Mouse (Mus musculus): ENCODE measurements around the gene Serpina1e. TPM values are rescaled to one million over a fixed set of nuclear protein-coding genes. Genes with fewer than 3 reads are reported as not detected.

Gene Serpina1e
- total RNA-seq (2015) (not detected in 2 replicates), total RNA-seq (2017) (not detected in 2 replicates)

DNA sequence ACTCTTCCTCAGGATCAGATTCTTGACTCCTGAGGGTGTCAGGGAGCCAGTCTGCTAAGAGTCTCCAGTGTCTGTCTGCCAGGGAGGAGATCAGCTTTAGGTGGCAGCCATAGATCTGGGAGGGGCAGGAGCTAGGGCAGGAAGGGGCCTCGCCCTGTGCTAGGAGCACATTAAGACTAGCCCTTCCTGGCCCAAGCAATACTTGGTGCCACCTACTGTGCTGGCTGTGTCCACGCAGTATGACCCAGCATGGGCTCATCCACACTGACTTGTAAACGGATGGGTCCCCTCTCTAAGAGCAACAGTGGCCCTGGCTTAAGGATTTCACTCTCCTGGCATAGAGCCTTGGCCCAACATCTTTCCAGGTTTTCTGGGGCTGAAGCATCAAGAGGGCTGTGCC, at the start of gene Serpina1e:
Gene Serpina1e (minus strand): TSS at position 178 of the 400 bp plus-strand sequence.
- no peak for ATAC-seq (replicated peaks; ENCODE audit: poor library complexity)

DNA sequence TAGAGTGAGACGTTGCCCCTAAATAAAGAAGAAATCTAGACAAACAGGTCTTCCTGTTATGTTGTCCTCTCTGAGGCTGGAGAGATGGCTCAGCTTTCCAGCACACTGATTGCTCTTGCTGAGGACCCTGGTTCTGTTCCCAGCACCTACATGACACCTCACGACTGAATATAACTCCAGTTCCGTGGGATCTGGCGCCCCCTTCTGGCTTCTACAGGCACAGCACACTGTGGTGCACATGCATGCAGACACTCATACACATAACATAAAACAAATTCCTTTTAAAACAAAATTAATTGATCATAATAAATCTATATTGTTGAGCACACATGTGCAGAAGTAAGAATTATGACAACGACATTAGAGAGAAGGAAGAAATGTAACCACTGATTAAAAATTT, 45.9 kb upstream of the Serpina1e start:
- no peak for ATAC-seq (replicated peaks; ENCODE audit: poor library complexity)

DNA sequence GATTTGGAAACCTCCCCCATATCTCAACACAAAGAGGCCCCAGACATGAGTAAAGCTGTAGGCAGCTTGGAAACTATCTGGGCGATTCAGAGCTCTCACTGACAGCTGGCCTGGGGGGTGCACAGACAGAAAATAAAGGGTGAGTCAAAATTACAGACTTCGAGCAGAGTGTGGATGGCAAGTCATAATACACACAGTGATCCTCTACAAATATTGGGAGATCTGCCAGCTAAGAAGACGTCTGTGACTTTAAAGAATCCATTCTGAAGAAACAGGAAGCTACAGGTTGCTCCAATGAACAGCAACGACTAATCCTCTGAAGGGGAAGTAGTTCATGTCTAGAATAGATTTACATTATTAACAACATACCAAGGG, 44.5 kb upstream of the Serpina1e start:
- peak; percentile 71 for ATAC-seq (replicated peaks; ENCODE audit: poor library complexity)

DNA sequence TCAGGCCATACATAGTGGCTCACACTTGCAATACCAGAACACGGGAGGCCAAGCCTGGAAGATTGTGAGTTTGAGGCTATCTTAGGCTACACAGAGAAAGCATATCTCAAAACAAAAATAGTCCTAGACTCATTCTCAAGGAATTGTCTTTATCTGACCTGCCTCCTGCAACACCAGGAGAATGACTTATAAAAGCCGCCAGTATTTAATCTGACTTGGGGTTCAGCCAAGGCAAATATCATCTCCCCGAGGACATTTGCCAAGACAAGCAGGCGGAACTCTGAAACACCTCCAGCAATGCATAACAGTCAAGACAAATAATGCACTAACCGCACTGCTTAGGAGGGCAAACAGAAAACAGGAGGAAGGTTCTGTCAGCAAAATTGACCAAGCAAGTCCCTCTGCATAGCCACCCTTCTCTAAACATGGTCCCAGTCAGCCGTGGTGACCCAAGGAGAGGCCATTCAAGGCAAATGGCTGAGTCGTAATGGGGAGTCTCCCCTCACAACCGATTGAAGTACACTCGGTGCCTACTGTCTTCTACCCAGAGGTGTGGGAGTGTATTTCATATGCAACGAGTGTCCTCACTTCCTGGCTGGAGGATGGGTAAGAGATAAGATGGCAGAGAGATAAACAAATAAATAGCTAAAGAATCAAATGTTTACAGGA, 43.9 kb upstream of the Serpina1e start:
- ATAC-seq (replicated peaks; ENCODE audit: poor library complexity), result no peak

DNA sequence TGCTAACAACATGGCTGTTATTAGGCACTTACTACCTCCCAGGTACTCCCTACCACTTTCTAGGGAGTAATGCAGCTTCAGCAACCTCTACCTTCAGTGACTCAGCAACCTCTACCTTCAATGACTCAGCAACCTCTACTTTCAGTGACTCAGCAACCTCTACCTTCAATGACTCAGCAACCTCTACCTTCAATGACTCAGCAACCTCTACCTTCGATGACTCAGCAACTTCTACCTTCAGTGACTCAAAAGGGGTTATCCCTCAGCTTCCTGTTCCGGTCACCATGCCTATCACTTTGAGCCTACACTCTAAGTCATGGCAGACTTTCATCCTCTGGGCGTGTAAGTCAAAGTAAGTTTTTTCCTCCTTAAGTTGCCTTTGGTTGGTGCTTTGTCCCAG, 41.8 kb upstream of the Serpina1e start:
- ATAC-seq (replicated peaks; ENCODE audit: poor library complexity), result peak; percentile 49

DNA sequence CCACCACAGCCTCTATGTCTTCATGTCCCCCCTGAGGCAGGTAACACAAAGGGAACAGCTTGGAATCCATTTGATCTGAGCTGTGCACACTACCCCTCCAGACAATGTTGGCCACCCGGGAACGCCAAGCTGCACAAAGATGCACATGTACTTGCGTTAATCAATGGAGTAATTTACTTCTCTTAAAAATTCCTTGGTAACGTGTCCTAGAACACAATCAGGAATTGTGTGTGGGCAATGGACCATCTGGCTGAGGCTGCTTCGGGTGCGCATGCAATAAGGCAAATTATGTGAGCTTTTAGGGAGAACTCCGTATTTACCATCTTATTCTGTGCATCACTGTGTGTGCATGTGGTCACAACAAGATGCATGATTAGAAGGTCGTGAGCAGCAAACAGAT, 40.8 kb upstream of the Serpina1e start:
- ATAC-seq (replicated peaks; ENCODE audit: poor library complexity), result no peak

DNA sequence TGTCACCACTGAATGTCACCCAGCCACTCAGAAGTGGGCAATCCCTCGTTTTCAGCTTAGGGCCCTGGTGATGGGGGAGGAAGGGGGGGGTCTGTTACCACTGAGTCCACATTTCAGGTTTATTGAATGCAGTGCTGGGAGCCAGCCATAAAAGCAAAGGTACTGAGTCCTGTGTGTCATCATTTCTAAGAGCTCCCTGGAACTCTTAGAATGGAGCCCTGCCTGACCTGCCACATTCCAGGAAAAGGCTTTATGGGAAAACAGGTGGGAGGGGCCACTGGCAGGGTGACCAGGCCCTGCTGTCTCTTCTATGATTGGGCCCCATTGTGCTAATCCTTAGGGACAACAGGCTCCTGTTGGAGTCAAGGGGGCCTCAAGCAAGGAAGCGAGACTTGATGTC, 37.7 kb upstream of the Serpina1e start:
- ATAC-seq (replicated peaks; ENCODE audit: poor library complexity), result no peak

DNA sequence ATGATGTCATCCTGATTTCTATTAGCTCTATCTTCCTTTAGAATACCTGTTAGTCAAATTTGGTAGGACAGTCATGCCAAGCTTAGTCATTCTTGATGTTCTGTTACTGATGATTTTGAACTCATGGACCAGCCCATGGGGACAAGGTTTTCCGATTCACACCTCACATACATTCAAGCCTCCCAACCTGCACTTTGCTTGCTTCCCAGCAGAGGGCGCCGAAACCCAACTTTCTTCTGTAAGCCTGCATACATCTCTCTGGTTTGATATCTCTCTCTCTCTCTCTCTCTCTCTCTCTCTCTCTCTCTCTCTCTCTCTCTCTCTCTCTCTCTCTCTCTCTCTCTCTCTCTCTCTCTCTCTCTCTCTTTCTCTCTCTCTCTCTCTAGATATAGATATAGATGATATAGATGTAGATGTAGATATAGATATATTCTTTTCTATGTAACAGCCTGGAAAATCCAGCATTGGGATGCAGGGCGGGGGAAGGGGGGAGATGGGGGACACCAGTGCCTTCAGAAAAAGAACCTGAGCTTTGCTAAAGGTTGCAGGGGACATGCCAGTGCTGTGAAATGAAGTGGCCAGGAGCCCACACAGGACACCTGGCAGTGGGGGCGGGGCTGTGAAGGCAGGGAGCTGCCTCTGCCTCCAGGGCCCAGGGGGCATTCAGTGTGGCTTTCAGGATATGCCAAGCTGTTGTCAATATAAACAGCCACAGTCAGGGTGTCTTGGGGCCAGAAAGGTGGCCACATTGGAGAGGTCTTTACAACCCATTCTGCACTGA, 36.7 kb upstream of the Serpina1e start:
- ATAC-seq (replicated peaks; ENCODE audit: poor library complexity), result peak; percentile 68

DNA sequence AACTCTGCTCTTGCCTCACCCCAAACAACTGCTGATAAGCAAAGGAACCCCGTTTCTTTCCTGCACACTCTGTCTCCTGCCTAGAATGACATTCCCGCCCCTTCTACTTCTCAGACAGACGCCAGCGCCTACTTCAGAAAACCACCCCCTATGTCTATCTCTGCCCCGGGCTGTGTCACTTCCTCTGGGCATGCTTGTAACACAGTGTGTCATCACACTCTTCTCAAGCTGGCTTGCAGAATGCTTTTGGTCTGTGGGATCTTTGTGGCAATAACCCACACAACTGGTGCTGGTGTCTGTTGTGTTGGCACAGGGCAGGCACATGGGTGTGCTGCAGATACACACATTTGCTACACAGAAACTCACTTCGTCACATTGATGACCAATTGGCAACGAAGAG, 34.2 kb upstream of the Serpina1e start:
- peak; percentile 83 for ATAC-seq (replicated peaks; ENCODE audit: poor library complexity)

DNA sequence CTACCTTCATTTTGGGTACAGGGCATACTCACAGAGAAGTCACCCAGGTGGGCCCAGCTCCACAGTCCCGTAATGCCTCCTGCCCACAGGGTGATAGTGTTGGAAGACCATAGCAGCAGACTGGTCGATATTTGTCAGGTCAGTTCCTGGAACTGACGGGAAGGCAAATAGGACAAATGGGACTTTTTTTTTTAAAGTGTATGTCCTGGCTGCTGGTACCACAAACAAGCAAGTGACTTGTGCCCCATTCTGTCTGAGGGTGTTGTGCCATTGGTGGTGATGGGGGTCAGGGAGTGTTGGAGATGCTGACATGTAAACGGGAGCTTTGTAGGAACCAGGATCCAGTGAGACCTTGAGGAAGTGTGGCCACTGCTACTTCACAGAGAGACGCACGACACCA, 31.1 kb upstream of the Serpina1e start, which contains the start of gene Serpina11:
Gene Serpina11 (minus strand): TSS at position 101 of the 400 bp plus-strand sequence.
- no peak for ATAC-seq (replicated peaks; ENCODE audit: poor library complexity)

DNA sequence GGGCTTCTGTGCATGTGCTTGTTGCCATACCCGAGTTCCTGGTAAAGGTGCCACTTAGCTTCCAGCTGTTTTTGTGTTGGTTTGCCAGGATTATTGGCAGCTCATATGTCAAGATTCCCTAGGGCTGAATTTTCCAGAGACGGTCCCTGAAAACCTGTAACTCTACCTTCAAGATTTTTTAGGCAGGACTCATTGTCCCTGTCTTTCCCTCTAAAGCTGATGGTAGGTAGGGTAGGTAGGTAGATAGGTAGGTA, 30.7 kb upstream of the Serpina1e start:
- no peak for ATAC-seq (replicated peaks; ENCODE audit: poor library complexity)

DNA sequence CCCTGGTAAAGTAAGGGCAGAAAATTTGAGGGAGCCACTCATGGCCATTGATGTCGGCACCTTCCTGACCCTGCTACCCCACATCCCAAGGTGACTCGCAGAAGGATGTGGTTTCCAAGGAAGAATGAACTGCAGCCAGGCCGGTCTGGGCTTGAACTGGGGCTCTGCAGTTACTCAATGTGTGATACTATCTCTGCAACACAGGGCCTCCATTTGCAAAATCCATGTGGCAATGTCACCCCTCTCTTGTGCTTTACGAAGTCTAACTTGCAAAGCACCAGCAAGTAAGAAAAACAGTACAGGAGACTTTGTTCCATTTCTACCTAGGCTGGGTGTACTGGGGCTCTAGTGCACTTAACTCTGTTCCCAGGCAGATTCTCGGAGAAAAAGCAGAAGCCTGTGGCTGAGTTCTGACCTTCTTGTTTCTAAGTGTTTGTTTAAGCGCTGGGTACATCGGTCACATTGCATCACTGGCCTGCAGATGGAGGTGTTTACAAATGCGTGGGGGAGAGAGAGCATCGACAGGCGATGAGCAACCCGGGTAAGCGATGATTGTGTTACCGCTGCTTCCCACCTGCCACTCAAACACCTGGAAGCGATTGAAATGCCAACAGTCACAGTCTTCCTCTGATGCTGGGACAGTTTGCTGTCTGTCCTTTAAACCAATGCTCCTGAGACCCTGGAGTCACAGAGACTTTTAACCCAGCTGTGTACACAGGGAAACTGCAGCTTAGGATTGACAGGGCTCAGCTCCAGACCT, 30.2 kb upstream of the Serpina1e start:
- ATAC-seq (replicated peaks; ENCODE audit: poor library complexity), result peak; percentile 59

DNA sequence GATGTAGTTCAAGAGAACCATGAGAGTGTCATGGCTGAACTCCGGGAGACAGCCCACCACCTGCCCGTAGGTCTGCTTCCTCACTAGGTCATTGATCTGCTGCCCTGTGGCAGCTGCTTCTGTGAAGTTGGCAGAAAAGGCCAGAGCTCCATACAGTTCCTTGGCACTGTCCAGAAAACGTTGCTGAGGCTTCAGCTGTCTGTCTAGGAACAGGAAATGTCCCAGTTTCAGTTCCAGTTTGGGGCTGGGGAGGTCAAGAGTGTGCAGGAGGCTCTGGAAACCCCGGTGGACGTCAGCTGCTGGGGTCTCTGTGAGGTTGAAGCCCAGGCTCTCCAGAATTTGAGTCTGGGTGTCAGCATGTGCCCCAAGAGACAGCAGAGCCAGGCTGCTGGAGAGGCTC, 27.1 kb upstream of the Serpina1e start:
- ATAC-seq (replicated peaks; ENCODE audit: poor library complexity), result peak; percentile 56

DNA sequence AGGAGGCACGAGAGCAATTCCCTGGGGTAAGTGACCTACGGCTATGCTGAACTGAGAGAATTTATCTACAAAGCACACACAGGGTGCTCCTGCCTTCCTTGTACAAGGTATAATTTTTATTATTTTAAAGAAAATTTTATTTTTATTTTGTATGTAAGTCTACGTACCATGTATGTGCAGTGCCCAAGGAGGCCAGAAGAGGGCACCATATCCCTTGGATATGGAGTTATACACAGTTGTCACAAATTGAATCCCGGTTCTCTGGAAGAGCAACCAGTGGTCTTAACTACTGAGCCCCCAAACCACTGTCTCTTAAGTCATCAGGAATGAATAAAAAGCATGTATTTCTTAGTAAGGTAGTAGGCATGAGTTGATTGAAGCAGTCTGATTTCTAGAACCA, 26.2 kb upstream of the Serpina1e start:
- peak; percentile 41; the same call in 1 of the 2 replicates for ATAC-seq (replicated peaks; ENCODE audit: poor library complexity)

DNA sequence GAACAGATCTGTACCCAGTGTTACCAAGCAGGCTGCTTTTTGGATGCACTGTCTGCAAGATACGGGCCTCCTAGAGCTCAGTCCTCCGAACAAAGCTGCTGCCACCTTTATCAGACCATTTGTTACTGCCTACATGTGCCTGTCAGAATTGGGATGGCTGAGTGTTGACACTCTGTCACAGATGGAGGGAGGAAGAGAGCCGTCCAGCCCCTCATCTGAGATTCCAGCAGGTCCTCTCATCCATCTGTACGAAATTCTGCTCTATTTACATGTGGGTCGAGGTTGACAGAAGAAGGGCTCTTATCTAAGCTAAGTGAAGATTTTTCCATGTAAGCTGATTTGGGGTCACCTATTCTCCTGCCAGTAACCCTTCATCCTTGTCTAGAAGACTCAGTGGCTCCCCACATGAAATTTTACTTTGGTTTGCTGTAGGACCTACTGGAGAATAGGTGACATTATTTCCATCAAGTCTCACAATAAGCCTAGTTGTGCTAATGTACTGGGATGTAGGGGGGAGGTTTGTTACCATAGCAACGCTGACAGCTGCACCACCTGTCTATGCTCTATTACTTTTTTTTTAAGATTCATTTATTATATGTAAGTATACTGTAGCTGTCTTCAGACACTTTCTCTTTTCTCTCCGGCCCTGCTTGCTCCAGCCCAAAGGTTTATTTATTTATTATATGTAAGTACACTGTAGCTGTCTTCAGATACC, 23.0 kb upstream of the Serpina1e start:
- ATAC-seq (replicated peaks; ENCODE audit: poor library complexity), result no peak

DNA sequence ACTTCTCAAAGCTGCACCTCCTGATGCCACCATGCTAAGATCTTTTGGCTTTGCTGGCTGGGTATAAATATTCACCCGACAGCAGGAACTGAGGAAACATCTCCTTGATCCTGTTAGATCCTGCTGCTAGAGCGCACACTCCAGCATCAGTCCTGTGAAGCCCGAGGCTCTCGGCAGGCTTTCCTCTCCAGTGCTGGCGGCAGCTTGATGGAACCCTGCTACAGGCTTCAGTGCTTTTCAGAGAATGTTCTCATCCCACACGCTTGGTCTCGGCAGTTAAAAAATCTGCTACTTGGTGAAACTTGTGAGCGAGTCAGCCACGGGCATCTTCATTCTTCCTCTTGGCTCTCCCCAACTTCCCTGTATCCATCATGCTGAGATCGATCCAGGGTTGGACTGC, 19.5 kb upstream of the Serpina1e start:
- ATAC-seq (replicated peaks; ENCODE audit: poor library complexity), result no peak

DNA sequence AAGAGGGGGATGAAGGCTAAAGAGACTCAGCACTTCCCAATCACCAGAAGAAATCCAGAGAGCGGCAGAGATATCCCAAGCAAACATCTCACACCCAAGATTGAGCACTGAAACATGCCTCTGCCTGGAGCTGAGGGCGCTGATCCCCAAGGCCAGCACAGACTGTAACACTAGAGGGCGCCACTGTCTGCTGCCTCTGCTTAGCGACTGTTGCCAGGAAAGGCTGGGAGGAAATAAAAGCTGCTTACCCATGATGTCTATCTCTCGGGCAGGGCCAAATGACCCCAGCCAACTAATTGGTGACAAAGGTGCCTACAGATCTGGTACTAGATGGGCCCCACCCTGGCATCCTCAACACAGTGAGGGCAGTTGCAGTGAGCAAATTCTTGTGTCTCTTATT, 19.1 kb upstream of the Serpina1e start:
- ATAC-seq (replicated peaks; ENCODE audit: poor library complexity), result peak; percentile 86

DNA sequence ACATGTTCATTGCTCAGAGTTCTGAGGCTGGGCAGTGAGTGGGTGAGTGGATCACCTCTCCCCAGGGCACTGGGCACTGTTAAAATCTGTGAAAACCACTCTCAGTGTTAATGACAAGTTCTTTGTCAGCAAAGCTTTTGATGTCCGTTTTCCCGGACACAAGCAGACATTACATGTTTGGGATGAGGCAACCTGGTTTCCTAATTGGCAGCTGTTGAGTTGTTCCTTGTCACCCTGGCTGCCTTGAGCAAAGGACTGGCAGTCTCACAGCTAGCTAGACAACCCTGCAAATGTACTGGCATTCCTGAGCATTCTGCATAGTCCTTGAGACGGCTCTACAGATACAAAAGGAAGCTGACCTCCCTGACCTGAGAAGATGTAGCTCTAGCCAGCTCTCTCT, 18.3 kb upstream of the Serpina1e start:
- no peak for ATAC-seq (replicated peaks; ENCODE audit: poor library complexity)

DNA sequence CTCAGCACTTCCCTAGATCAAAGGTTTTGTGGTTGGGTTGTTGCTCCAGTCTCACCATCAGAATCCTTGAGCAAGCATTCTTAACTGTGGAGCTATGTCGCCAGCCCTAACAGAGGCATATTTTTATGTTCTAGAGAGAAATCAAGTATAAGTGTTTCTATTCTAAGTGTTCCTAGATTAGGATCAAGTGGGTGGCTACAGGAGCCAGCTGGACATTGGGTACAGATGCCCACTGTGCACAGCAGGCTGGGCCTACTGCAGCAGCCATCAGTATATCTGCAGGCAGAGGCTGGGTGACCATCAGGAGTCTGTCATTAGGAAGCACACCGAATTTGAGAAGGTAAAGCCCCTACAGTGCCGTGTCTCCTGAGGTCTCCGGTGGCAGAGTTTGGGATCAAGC, 12.3 kb upstream of the Serpina1e start:
- ATAC-seq (replicated peaks; ENCODE audit: poor library complexity), result no peak

DNA sequence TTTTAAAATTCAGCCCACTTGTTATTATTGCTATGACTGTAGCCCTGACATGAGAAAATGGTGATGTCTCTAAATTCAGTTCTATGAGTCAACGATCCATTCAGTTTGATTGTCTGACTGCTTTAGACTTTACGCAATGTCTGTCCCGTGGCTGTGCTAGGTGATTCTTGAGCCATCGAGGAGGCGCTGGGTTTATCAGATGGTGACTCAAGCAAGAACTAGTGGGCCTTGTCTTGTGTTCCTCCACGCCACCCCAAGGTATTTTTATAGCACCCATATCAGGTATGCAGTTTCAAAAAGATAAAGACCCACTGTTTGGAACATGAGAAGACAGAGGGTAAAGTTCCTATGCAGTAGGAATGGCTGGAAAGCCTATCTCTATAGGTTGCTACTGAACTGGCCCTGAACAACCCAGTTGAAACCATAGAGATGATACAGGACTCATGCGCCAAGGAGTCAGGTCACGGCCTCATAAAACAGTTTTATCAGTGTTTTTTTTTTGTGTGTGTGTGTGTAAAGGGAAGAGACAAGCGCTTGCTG, 10.9 kb upstream of the Serpina1e start:
- ATAC-seq (replicated peaks; ENCODE audit: poor library complexity), result no peak

DNA sequence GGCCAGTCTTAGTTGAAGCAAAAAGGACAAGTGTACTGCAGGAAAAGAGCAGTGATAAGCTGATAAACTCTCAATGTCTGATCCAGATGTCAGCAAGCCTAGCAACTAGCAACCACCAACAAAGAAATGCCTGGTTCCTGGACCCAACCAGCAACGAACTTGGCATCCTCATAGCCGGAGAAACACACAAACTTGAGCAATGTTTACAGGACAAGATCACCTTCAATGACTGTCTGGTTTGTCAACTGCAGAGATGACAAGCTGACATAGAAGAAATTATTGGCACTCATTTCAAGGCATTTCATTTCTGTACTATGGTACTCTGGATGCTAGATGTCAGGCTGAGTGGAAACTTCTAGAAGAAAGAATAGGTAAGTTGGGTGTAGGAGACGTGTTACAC, 8.0 kb upstream of the Serpina1e start:
- no peak for ATAC-seq (replicated peaks; ENCODE audit: poor library complexity)
